Mouse (Mus musculus) embryonic facial prominence, embryonic 14.5 days (tissue): ENCODE measurements at regions not wholly inside any gene's neighbourhood (a gene's known extent, or its start where the extent isn't known, plus 50 kb on each side); places are given as distances from the start of the nearest gene placed in this dataset.

Experiments used
- ATAC-seq: fragments of 200-750 bp; cut with Nextera tagmentation; 2 replicates; pipeline ENCODE4 v1.8.0; 2017; ENCODE audit warnings: low read depth, moderate number of reproducible peaks, moderate TSS enrichment
- DNase-seq: peaks from one replicate; pipeline ENCODE4 v3.0.0-alpha.2; 2015; ENCODE audit warnings: low spot score
- H3K27ac ChIP-seq: fragments of 300-500 bp; sonication (generic); replicated peaks from 2 replicates; pipeline ENCODE4 v1.5.1; 2014; ENCODE audit warnings: low read depth, mild to moderate bottlenecking, low read length, moderate library complexity
- H3K27me3 ChIP-seq: fragments of 300-500 bp; sonication (generic); replicated peaks from 2 replicates; pipeline ENCODE4 v1.6.1; 2014; ENCODE audit warnings: low read length; ENCODE audit not compliant: control insufficient read depth, insufficient read depth
- H3K36me3 ChIP-seq: fragments of 300-500 bp; sonication (generic); 2 replicates; pipeline ENCODE4 v1.6.1; 2014; ENCODE audit warnings: low read length, mixed read lengths; ENCODE audit not compliant: control insufficient read depth, insufficient read depth
- H3K4me1 ChIP-seq: fragments of 300-500 bp; sonication (generic); 2 replicates; pipeline ENCODE4 v1.6.1; 2014; ENCODE audit warnings: antibody characterized with exemption, low read length; ENCODE audit not compliant: control insufficient read depth, insufficient read depth
- H3K4me2 ChIP-seq: fragments of 300-500 bp; sonication (generic); 2 replicates; pipeline ENCODE4 v1.6.1; 2014; ENCODE audit warnings: low read depth, mild to moderate bottlenecking, low read length, moderate library complexity, mixed read lengths
- H3K4me3 ChIP-seq: fragments of 300-500 bp; sonication (generic); 2 replicates; pipeline ENCODE4 v1.5.1; 2014; ENCODE audit warnings: low read depth, mild to moderate bottlenecking, low read length
- H3K9ac ChIP-seq: fragments of 300-500 bp; sonication (generic); 2 replicates; pipeline ENCODE4 v1.6.1; 2014; ENCODE audit warnings: low read depth, mild to moderate bottlenecking, low read length, moderate library complexity, mixed read lengths
- H3K9me3 ChIP-seq: fragments of 300-500 bp; sonication (generic); 2 replicates; pipeline ENCODE4 v1.6.1; 2016; ENCODE audit warnings: low read length; ENCODE audit not compliant: control insufficient read depth
- WGBS: fragments of 180-500 bp; shearing (Covaris S2); extraction: QIAGEN DNeasy Blood & Tissue Kit; methylation state at CpG from one replicate; pipeline ENCODE4 v1.1.7; 2014; 5-methylcytosine and 5-hydroxymethylcytosine counted together

DNA sequence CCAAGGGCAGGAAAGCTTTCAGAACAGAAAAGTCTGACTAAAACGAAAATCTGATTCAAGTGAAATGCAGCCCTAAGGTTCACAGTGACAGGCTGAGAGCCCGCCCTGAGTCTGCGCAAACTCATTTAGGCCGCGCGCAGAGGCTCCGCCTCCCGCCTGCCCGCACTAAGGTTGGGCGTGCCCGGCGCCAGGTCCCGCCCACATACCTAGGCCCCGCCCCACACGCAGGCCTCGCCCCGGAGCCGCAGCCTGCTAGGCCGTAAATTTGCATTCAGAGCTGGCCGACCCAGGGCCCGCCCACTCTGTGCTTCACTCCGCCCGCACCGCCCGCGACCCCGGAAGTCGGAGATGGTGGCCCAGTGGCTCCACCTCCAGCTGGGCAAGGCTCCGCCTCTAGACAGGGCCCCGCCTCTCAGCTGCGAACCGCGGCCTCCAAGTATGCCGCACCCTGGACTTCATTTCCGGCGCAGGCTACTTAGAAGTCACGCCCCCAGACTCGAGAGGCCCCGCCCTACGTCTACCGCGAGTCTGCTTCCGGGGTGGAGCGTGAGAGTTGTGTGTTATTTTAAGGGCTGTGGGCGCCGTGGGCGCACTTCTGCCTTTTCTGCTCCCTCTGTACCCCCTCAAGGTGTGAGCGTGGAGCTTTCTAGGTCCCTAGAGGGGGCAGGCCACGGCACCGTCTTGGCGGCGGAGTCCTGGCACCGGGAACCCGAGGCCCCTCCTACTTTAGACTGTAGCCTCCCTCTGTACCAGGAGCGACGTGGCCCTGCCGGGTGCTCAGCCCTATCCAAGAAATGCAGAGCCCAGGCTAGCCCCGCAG is 52.3 kb upstream of the Wnt7b start:
- peak; percentile 98 for ATAC-seq
- H3K9ac ChIP-seq: peak overlapping the region; percentile 81
- peaks cover 8% of the 10 kb centered on the region; the same call in 1 of the 2 replicates for H3K4me1 ChIP-seq
- H3K27me3 ChIP-seq: no peaks in the 10 kb centered on the region
- peak overlapping the region; percentile 64 for H3K4me2 ChIP-seq
- peak; percentile 100 for DNase-seq
- H3K9me3 ChIP-seq: no peaks in the 10 kb centered on the region
- H3K36me3 ChIP-seq: no peaks in the 10 kb centered on the region
- H3K27ac ChIP-seq: peak overlapping the region; percentile 92
- WGBS: under 1% methylated on average over 41 of the region's 58 CpGs
- peak overlapping the region; percentile 59 for H3K4me3 ChIP-seq

DNA sequence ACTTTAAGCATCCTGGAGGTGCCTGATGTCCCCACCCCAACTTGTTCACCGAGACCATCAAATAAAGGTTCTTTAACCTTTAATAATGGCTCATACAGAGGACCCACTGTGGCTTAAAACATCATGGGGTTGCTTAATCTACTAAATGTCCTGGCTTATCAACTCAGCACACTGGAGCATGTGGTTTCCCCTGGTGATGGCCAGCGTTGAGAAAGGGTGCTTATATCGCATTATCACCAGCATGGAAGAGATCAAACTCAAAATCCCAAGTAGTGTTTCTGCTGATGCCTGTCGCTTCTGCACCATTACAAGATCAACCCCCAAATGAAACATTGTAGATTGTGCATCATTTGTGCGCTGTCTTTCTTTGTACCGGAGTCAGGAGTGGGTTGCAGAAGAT is 53.2 kb upstream of the Wnt7b start:
- ATAC-seq (no peak), DNase-seq (no peak)
- peak overlapping the region; percentile 64 for H3K4me2 ChIP-seq
- H3K36me3 ChIP-seq: no peaks in the 10 kb centered on the region
- no peaks in the 10 kb centered on the region for H3K9me3 ChIP-seq
- peaks cover 8% of the 10 kb centered on the region; the same call in 1 of the 2 replicates for H3K4me1 ChIP-seq
- WGBS: 97% methylated on average over 6 of the region's 6 CpGs
- H3K4me3 ChIP-seq: peak overlapping the region; percentile 59
- H3K27me3 ChIP-seq: no peaks in the 10 kb centered on the region
- H3K27ac ChIP-seq: peak overlapping the region; percentile 92; the same call in 1 of the 2 replicates
- H3K9ac ChIP-seq: peak overlapping the region; percentile 81

DNA sequence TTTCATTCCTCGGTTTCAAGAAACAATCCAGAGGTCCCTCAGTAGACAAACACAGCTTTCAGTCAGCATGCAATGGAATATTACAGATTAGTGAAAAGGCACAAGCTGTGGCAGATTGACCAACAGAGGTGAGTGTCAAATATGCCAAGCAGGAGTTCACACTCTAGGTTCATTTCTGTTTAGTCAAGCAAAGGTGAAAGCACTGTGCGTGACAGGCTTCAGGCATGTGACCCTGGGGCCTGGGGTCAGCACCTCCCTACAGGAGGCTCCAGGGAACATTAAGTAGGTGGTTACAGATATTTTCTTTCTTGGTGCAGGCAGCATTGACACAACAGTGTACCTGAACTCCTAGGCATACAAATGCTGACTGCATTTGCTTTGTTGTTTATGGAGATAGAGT is 57.3 kb upstream of the Wnt7b start:
- Histone ChIP-seq H3K27me3 (no peaks in the 10 kb centered on the region), H3K9me3 (no peaks in the 10 kb centered on the region), H3K4me3 (no peak overlapping the region), H3K4me2 (no peak overlapping the region), H3K9ac (no peak overlapping the region), H3K36me3 (no peaks in the 10 kb centered on the region), H3K27ac (no peak overlapping the region), H3K4me1 (peaks cover 5% of the 10 kb centered on the region; the same call in 1 of the 2 replicates)
- WGBS: 64% methylated on average over 2 of the region's 2 CpGs
- ATAC-seq (no peak), DNase-seq (no peak)

DNA sequence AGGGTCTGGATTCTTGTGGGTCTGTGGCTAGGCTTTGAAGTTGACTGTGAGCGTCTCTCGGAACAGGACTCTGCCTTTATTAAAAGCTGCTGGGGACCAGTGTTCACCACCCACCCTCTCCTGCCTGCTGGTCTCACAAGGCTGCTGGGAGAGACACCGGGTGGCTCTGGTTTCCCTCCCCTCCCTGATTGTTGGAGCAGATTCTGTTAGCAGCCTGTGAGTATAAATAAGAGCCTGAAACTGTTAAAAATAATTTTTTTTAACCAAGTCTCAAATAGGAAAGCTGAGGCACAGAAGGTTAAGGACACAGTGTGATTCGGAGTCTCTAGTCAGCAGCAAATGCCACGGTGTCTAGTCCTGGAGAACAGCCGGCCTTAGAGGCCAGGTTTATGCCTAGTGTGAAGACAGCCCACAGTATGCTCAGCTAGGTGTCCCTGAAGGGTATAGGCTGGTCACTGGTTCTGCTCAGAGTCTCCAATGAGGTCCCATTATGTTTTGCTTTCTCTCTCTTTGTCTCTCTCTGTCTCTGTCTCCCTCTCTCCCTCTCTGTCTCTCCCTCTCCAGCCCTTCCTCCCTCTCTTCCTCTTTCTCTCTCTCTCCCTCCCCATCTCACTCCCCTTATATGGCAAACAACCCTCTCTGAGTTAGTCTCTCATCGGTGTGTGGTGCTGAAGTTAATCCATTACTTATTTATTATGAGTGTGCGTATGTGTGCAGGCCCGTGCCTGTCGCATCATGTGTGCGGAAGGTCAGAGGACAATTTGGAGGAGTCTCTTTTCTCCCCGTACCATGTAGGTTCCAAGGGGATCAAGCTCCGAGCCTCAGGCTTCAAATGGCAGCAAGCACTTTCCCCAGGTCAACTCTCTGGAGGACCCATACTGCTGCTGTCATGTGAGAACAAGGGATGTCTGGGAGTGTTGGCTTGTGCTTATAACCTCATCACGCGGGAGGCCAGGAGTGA is 59.1 kb upstream of the Wnt7b start:
- H3K27ac ChIP-seq: no peak overlapping the region
- DNase-seq: no peak
- no peaks in the 10 kb centered on the region for H3K9me3 ChIP-seq
- no peak overlapping the region for H3K4me3 ChIP-seq
- no peak overlapping the region for H3K4me2 ChIP-seq
- H3K4me1 ChIP-seq: peaks cover 4% of the 10 kb centered on the region
- no peaks in the 10 kb centered on the region for H3K36me3 ChIP-seq
- H3K27me3 ChIP-seq: no peaks in the 10 kb centered on the region
- no peak overlapping the region for H3K9ac ChIP-seq
- 61% methylated on average over 15 of the region's 15 CpGs for WGBS
- ATAC-seq: no peak

- Histone ChIP-seq H3K9ac (peak overlapping the region; percentile 86), H3K4me1 (peaks cover 9% of the 10 kb centered on the region), H3K36me3 (0 out of 2 replicates have a peak, but pooled peaks cover 4% of the 10 kb centered on the region), H3K4me2 (peak overlapping the region; percentile 87), H3K27me3 (no peaks in the 10 kb centered on the region), H3K9me3 (no peaks in the 10 kb centered on the region), H3K4me3 (peak overlapping the region; percentile 53), H3K27ac (peak overlapping the region; percentile 89)
- ATAC-seq (peak; percentile 23; the same call in 1 of the 2 replicates), DNase-seq (no peak)
- 48% methylated on average over 8 of the region's 8 CpGs for WGBS
Measured at GRCm38 (mm10) chr15:85645396-85645795, 63.1 kb upstream of the Wnt7b start.

DNA sequence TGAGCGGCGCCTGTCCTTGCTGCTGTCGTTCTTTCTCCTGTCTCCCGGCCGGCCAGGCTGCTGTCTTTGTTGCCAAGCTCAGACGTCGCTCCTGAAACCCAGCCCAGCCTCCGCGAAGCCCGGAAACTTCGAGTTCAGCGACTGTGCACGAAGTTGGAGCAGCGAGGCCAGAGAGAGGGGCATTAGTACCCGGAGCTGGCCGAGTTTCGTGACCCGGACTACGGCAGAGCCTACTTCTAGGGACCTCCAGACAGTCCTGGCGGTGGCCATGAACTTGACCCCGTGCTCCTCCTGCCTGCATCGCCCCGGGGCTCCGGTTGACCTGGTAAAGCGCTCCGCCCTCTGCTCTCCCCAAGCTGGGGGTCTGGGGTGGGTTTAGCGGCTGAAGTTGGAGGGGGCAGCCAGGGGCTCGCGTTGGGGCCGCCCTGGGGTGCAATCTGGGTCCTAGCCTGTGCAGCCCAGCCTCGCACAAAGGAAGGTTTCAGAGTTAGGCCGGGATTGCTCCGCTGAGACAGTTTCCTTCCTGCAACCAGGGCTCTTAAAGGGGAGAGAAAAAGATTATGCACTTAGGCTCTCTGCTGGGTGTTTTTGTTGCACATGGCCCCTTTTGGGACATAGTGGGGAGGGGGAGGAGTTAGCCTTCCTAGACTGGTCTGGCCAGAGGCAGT is 63.8 kb upstream of the Wnt7b start:
- Histone ChIP-seq H3K36me3 (0 out of 2 replicates have a peak, but pooled peaks cover 4% of the 10 kb centered on the region), H3K4me3 (peak overlapping the region; percentile 53), H3K4me1 (peaks cover 9% of the 10 kb centered on the region), H3K4me2 (peak overlapping the region; percentile 87), H3K27me3 (no peaks in the 10 kb centered on the region), H3K9ac (peak overlapping the region; percentile 86), H3K9me3 (no peaks in the 10 kb centered on the region), H3K27ac (peak overlapping the region; percentile 89)
- whole genome bisulfite sequencing: 3% methylated on average over 30 of the region's 33 CpGs
- DNase-seq (peak; percentile 74), ATAC-seq (peak; percentile 60)

GRCm38 (mm10) chr15:85646639-85647277 is 64.5 kb upstream of the Wnt7b start:
- peak overlapping the region; percentile 53 for H3K4me3 ChIP-seq
- no peaks in the 10 kb centered on the region for H3K27me3 ChIP-seq
- H3K4me1 ChIP-seq: peaks cover 9% of the 10 kb centered on the region
- H3K4me2 ChIP-seq: peak overlapping the region; percentile 87
- H3K9ac ChIP-seq: peak overlapping the region; percentile 86
- H3K36me3 ChIP-seq: 0 out of 2 replicates have a peak, but pooled peaks cover 4% of the 10 kb centered on the region
- 41% methylated on average over 5 of the region's 10 CpGs for WGBS
- peak overlapping the region; percentile 89 for H3K27ac ChIP-seq
- 0 out of 2 replicates have a peak, but pooled peaks have one; percentile 45 for ATAC-seq
- no peaks in the 10 kb centered on the region for H3K9me3 ChIP-seq
- no peak for DNase-seq
